Mouse (Mus musculus): ENCODE measurements around the gene Ccl1. TPM values are rescaled to one million over a fixed set of nuclear protein-coding genes. Genes with fewer than 3 reads are reported as not detected.

The Ccl1 gene
- polyA plus RNA-seq, 2 experiments from 2014 or later = 9.8 to 13.2 TPM

DNA sequence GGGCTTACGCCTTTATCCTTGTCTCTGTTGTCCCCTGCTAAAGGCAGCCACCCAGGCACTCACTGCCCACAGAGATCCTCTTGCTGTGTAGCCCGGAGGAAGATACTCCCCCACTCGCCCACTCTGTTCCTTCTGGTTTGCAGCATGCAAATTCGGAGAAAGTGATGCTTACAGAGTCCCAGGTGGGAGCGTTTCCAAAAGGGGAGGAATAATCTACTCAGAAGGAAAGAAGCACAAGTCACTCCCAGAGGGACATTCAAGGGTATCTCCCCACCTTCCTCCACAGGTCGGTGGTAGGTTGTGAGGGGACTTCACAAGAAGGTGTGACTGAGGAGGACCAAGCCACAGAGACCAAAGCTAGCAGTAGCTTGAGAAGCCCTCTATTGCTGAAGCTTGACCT is 100.3 kb downstream of the Ccl1 start:
- ATAC-seq = no peak

- peak; percentile 70 for ATAC-seq
Observed at GRCm38 (mm10) chr11:82203706-82204105, 101.8 kb downstream of the Ccl1 start.

- no peak for ATAC-seq
Observed at GRCm38 (mm10) chr11:82197774-82198173, 107.7 kb downstream of the Ccl1 start.

DNA sequence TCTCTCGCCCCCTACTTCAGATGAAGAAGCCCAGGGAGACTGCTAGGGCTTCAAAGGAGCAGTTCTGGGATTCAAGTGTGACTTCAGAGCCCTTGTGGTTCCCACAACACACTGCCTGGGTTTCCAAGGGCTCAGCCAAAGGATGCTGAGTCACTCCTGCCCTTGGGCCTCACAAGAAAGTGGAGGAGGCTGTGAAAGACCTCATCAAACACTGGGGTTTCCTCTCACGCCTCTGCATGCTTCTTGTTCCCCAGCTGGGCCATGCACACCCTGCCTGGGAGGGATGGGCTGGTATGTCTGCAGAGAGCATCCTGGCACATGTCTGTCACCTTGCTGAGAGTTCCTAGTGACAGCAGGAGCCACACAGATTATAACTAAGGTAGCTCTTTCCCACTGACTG is 110.5 kb downstream of the Ccl1 start:
- no peak for ATAC-seq

- ATAC-seq = no peak
Observed at GRCm38 (mm10) chr11:82193826-82194225, 111.7 kb downstream of the Ccl1 start.

DNA sequence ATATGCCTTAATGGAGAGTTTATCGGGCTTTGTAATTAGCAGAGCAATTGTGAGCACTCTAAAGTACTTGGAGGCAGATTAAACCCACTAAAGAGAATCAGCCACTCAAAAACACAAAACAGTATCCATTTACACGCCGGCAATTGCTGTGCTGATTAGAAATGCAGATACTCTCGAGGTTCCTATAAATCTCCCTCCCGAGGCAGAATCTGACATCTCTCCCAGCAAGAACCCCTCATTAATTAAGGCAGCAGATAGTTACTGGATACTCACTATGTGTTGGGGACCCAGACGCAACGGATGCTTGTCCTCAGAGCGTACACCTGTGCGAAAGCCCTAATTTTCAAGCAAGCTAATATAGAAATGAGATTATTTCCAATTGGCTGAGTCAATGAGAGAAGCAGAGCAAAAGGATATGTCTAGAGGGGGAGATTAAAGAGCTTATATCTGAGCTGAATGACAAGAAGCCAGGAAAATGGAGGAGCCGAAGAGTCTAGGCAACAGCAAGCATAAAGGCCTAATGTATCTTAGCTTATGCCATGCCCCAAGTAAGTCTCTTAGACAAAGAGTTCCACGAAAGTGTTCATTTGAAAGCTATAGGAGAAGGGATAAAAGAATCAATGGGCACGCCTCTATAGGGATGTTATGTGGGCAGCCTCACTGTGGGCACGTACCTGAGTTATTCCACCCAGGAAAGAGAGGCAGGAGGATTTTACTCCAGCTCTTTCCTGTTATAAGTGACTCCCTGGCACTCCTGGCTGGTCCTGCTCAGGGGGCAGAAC is 115.5 kb downstream of the Ccl1 start:
- ATAC-seq = no peak

- no peak for ATAC-seq
Observed at GRCm38 (mm10) chr11:82185684-82186083, 119.8 kb downstream of the Ccl1 start.

- ATAC-seq = peak; percentile 95
Observed at GRCm38 (mm10) chr11:82183281-82183935, 122.1 kb downstream of the Ccl1 start.

GRCm38 (mm10) chr11:82182401-82182800 is 123.1 kb downstream of the Ccl1 start:
- ATAC-seq = no peak

DNA sequence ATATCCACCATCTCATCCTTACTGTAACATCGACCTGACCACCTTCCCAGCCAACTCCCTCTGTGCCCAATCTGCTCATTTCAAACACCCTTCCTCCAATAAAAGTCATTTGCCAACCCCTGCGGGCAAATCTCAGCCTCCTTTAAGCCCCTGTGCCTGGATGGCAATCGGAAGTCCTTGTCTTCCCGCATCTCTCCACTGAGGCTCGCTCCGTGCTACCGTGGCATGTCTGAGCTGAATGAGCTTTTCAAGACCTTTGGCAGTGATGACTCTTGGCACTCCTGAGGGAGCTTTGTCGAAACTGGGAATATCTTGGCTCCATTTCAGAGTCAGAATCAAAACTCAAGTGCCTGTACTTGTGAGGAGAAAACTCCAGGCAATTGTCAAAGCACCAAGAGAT is 124.2 kb downstream of the Ccl1 start:
- no peak for ATAC-seq

DNA sequence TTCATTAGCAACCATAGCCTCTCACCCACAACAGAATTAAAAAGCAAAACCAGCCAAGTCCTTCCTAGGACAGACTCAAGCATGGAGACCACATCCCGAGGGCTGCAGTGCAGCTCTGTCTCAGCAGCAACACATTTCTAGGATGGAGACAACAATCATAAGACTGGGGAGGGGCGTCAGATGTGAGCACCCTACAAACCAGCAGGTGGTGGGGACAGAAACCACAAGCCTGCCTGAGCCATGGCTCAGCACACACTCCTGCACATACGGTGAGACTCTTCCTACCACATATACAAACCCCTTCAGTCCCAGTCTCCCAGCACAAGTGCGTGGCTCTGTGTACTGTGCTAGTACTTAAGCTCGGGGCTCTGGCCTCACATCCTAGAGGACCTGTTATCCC is 127.3 kb downstream of the Ccl1 start:
- ATAC-seq = no peak

DNA sequence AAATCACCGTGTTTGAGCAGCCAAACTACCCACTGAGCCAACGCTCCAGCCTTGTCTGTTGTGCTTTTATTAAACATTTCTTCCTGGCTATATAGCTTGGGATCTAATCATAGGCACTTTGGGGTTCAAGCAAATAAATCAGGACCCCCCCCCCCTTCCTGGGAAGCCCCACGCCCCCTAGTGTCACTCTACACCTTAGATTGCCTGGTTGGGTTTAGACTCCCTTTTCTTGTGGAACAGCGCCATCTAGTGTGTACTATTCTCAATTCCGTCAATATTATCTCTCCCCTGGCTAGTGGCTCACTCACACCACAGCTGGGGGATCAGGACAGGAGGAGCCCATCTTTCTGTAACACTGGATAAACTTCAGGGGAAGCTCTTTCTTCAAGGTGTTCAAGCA is 127.8 kb downstream of the Ccl1 start:
- ATAC-seq = peak; percentile 58

DNA sequence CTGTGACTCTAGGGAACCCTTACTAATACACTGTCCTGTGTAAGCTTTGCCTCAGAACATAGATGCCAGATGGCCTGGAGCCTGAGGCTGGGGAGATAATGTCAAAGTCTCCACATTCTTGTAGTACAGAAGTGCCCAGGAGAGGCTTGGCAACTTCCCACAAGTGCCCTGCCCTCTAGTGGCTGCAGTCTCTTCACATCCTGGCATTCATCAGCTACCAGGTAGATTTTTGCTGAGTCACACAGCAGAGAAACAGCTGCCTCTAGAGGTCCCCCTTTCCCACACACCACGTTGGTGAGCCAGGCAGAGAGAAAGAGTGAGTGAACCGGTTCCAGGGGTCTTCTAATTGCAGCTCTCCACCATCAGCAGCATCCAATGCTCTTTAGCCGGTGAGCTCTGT is 130.7 kb downstream of the Ccl1 start:
- ATAC-seq = peak; percentile 68

GRCm38 (mm10) chr11:82173491-82173890 is 132.0 kb downstream of the Ccl1 start:
- no peak for ATAC-seq

DNA sequence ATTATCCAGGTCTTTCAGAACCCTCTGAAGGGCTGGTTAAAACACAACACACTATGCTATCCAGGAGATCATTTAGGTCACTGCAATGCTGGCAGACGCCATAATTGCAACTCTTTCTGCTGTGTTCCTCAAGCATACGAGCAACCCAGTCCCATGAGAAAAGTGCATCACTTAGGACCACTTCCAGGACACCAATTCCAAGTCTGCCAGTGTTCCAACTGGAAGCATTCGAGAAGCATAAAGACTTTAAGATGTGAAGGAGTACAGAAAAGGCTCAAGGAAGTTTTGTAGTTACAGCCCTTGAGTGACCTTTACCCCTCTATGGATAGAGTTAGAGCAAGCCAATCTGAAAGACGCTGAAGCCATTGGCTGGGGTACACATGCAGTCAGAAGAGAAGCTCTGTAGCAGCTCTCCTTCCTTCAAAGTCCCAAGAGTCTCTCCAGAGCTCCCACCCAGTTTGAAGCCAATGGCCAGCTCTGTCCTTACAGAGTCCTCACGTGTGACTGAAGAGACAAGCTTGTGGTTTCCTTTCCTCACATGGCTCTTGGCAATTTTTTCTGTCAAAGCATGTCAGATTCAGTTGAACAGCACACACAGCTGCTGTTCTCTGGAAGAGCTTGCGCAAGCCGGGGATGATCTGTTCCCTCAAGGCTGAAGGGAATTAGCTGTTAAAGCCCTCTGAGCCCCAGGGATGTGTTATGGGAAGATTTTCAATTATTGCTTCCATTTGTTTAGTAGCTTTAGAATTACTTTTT is 134.0 kb downstream of the Ccl1 start:
- ATAC-seq = no peak

DNA sequence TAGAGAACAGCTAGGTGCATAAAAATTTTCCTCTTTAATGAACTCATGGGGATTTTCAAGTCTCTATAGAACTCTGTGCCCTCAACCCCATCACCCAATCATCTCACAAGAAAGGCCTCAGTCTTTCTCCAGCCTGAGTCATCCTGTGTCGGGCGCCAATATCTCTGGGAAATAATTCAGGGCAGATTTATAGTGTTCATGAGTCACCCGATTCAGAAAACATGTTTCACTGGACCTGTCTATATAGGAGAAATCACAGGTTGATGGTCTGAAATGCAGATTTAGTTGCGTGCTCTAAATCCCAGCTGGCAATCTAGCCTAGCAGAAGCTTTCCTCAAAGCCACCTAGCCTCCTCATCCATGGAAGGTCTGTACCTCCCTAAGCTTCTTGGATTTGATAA is 136.0 kb downstream of the Ccl1 start:
- no peak for ATAC-seq

DNA sequence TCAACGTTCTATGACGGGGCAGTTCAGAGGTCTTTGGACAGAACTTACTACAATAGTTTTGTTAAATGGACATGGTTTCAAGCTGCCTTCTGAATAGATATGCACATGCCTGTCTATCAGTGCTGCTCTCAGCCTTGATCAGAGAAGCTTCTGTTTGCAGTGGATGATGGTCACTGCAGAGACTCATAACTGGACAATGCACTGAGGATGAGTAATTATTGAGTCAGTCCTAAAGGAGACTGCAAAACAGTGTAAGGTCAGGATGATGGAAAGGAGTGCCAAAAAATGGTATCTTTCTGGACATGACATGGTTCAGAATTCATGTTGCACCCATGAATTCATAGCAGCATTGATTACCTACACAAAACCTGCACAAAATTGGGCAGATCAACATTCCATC is 137.2 kb downstream of the Ccl1 start:
- no peak for ATAC-seq

DNA sequence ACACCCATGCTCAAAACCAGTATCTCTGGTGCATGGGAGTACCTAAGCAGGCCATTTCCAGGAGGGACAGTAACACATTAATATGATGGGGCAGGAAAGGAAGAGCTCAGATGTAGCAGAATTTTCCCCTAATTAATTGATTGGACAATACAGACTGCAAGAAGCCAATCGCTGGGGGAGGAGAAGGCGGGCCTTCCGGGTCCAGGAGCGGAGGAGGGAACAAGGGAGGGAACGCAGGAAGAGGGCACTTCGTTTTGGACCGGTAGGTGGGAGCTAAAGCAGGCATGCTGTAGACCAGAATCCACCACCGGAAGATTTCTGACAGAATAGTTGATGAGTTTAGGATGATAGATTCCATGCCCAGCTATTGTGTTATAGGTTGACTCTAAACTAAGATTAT is 142.2 kb downstream of the Ccl1 start:
- no peak for ATAC-seq

GRCm38 (mm10) chr11:82159126-82159525 is 146.4 kb downstream of the Ccl1 start:
- ATAC-seq = no peak

GRCm38 (mm10) chr11:82139492-82140094 is 165.9 kb downstream of the Ccl1 start:
- ATAC-seq = no peak

DNA sequence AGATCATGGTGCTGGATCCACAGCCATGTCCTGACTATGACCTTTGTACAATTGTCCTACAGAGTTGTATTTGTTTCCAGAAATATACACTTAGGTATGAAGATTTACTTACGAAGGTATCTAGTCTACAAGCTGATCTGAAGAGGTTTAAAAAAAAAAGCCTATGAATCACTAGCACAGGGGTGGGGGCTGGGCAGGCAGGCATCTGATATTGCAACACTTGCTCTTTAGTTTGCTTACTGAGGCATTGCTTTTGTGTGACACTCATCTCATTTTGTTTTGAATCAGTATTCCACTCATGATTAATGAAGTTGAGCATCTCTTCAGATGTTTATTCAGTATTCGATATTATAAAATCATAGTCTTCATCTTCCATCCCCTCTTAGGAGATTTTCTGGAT is 169.3 kb downstream of the Ccl1 start:
- ATAC-seq = no peak

- ATAC-seq = no peak
Observed at GRCm38 (mm10) chr11:82132977-82133376, 172.5 kb downstream of the Ccl1 start.

Data from CD4-positive, CD25-positive, alpha-beta regulatory T cell, adult 4 months (primary cell).